Mouse (Mus musculus) heart, postnatal 0 days (tissue): ENCODE data around the gene Ccdc141.

Source experiments
- CTCF ChIP-seq: IDR thresholded peaks from 2 replicates; pipeline ENCODE4 v1.5.1; 2016; ENCODE audit warnings: antibody characterized with exemption, control low read depth, low read depth
- EP300 ChIP-seq: IDR thresholded peaks from 2 replicates; pipeline ENCODE4 v1.6.1; 2016; ENCODE audit warnings: antibody characterized with exemption, low read depth

- no peak for TF ChIP-seq EP300
- TF ChIP-seq CTCF = no peak
Observed at GRCm38 (mm10) chr2:77195056-77195455, 24.6 kb upstream of the Ccdc141 start.
